In the genomic region with DNA sequence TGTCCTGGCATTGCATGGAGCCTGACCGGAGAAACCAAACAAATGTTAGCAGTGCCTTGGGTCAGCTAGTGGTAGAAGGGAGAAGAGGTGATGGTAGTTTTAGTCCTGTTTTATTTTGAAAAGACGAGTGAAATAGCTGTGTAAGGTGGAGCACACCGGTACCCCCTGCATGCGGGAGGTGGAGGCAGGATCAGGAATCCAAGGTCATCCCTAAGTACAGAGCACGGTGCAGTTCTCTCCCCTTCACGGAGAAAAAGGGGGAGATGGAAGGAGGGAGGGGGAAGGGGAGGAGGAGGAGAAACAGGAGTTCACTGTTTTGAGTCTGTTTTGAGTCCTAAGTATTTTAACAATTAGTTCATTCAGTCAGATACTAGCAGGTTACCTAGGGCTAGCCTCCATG, we compare ENCODE assay signal across 1 mouse cellular context.
TF ChIP-seq lines count a peak whose summit lies in the region.

No protein-coding gene starts in this region.

TF ChIP-seq in CH12.LX, 34 proteins besides CTCF, POLR2A, EP300 and RAD21:
- TF ChIP-seq E2F4 (IDR thresholded peaks at IDR 0.05; ENCODE audit: insufficient replicate concordance, low read depth, low read length) = no peak
- no peak for TF ChIP-seq SMC3 (IDR thresholded peaks at IDR 0.05; ENCODE audit: low read depth, low read length)
- no peak for TF ChIP-seq ZMIZ1 (IDR thresholded peaks at IDR 0.05; ENCODE audit: low read depth, low read length)
- no peak for TF ChIP-seq ZC3H11A (IDR thresholded peaks at IDR 0.05; ENCODE audit: low read depth, low read length)
- TF ChIP-seq MYC (IDR thresholded peaks at IDR 0.05; ENCODE audit: low read depth, low read length) = no peak
- no peak for TF ChIP-seq USF2 (conservative IDR thresholded peaks at IDR 0.05; ENCODE audit: low read depth, low read length)
